Mouse (Mus musculus): ENCODE results near the gene Car11.

GRCm38 (mm10) chr7:45723301-45723700, 23.7 kb downstream of the Car11 start:
- no peak for TF ChIP-seq CTCF (IDR thresholded peaks at IDR 0.05; ENCODE audit: low read depth, low read length)
- TF ChIP-seq GATA1 (IDR thresholded peaks at IDR 0.05; ENCODE audit: borderline replicate concordance, low read length) = no peak
- no peak for TF ChIP-seq POLR2AphosphoS5 (IDR thresholded peaks at IDR 0.05; ENCODE audit: insufficient replicate concordance, low read depth, low read length)
- TF ChIP-seq GATA2 (IDR thresholded peaks at IDR 0.05; ENCODE audit: borderline replicate concordance, low read depth, low read length) = no peak
- TF ChIP-seq TAL1 (conservative IDR thresholded peaks at IDR 0.05; ENCODE audit: low read depth, low read length) = no peak
